Mouse (Mus musculus) urinary bladder, adult 2 months (tissue): ENCODE data around the gene Ccdc43. TPM values are rescaled to one million over a fixed set of nuclear protein-coding genes. Genes with fewer than 3 reads are reported as not detected.
A peak's percentile ranks its signal among the peaks of the same experiment; 100 is the strongest.

Experiments
- DNase-seq: peaks from one replicate; pipeline ENCODE4 v3.0.0; 2022; ENCODE audit warnings: low spot score
- polyA plus RNA-seq: library from polyadenylated mRNA; depleted of rRNA; stranded (reverse); fragments of >200 nt; gene quantifications from 2 replicates; pipeline ENCODE4 v1.2.3, GENCODE M21; 2012; rRNA removed

The Ccdc43 gene
- polyA plus RNA-seq, 1 experiment = 17.8 TPM

DNA sequence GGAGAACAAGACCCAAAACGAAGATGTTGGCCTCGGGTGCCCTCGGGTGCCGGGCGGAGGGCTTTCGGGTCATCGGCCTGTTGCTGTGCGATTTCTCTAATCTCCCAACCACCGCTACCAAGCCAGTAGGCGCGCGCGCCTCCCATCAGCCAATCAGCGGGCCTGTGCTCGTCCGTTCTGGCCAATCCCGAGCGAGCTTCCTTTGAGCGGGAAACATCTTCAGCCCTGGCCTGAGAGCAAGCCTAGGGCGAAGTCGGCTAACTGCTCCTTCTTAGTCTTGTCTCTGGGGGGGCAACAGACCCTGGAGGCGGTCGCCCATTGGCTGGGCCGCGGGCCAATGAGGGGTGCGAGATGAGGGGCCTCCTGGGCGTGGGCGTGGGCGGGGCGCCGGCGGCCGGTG lies 32.4 kb downstream of the Ccdc43 start:
- DNase-seq = no peak

DNA sequence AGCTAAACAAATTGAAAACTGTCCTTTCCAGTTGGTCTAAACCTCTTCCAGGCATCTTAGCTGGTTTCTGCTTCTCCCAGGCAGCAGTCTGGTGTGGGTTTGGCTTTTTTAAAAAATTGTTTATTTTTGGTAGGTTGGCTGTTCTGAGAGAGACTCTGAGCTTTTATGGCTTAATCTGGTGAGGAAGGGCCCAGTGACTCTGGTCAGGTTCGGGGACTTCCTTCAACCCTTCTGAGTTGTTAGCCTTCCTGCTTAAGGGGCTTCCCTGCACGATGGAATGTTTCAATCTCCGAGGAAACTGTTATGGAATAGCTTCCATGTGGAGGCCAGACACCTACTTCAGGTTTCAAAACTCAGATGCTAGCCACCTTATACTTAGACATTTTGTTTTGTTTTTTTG lies 34.2 kb downstream of the Ccdc43 start, which contains the start of gene Meioc:
Gene Meioc (plus strand): TSS at position 301 of the 400 bp plus-strand sequence.
- no peak for DNase-seq

DNA sequence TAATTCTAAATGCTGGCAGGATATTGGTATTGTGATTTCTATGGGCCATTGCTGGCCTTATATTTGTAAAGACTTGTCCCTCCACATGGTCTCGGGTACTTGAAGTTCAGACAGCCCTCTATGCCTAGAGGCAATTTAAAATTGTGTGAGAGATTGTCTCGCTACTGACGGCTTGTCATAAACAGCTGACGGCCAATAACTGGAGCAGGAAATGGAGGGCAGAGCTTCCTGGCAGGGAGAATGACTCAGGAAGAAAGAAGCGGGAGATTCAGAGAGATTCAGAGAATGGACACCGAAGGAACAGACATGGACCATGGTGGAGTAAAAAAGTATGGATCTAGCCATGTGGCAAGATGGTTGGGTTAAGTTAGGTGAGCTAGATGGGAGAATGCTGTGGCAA lies 40.7 kb downstream of the Ccdc43 start:
- DNase-seq = no peak

DNA sequence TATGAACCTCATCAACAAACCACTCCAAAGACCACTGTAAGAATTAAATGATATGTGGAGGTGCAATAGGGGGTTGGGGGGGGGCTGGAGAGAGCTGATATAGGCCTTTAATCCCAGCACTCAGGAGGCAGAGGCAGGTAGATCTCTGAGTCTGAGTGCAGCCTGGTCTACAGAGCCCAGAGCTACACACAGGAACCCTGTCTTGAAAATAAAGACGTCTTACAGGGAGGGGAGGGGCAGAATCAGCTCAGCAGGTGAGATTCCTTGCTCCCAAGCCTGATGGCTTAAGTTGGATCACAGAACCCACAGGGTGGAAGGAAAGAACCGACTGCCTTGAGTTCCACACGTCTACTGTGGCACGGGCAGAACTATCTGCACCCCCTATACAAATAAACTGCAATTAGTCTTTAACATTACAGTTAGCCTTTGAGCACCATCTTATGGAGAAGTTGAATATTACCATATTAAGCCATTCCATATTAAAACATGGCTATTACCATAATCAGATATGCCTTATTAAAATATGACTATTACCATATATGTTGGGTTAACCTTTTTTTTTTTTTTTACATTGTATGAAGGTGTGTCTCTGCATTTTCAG lies 41.2 kb downstream of the Ccdc43 start:
- no peak for DNase-seq

DNA sequence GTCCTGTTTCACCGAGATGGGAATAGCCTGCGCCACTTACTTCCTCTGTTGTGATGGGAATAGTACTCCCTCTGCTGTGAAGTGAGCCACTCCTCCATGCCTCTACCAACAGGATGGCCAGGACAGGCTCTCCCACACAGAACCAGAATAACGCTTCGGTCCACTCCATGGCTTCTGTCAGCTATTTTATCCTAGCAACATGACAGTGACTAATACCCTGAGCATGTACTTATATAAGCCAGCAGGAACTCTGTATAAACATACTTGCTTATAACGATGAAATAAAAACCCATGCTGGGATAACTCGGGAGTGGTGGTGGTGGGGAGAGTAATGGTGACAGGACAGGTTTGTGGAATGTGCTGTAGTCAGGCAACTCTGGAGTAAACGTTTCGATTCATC lies 41.7 kb downstream of the Ccdc43 start:
- DNase-seq = no peak

DNA sequence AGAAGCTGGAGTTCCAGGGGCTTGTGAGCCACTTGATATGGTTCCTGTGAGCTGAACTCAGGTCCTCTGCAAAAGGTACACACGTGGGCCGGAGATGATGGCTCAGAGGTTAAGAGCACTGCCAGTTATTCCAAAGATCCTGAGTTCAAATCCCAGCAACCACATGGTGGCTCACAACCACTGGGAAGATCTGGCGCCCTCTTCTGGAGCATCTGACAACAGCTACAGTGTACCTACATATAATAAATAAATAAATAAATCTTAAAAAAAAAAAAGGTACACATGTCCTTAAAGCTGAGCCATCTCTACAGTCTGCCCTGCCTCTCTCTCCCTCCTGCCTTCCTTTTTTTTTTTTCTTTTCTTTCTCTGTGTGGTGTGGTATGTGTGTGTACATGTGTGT lies 44.7 kb downstream of the Ccdc43 start:
- no peak for DNase-seq

DNA sequence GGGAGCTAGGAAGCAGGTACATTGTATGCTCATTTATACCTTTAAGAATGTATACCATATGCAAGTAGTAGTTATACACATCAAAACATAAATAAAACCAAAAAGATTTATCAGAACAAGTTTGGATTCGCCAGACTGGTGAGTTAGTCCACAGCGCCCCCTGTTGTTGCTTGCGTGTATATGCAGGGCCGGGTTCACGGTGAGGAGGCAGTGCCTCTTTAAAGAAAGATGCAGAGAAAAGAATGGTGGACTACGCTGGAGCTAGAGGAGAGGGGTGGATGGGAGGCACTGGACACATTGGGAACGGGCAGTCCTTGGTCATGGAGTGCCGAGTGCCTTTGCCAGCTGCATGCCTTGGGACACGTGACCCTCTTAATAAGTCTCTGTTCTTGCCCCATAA lies 46.2 kb downstream of the Ccdc43 start:
- peak; percentile 62 for DNase-seq

DNA sequence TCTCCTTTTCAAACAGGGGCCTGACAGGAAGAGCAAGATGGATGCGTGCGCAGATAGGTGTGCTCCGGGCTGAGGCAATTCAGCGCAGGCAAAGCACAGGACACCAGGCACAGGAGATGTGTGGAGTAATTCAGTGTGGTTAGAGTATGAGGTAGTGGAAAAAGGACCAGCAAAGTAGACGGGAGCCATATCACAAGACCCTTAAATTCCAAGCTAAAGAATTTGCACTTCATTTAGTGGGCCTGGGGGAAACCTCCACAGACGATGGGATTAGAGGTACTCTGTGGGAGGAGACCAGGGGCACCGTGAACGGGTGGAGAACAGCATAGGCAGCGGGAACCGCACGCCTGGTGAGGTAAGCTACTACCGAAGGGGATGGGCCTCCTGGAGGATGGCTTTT lies 49.7 kb downstream of the Ccdc43 start:
- DNase-seq = no peak

DNA sequence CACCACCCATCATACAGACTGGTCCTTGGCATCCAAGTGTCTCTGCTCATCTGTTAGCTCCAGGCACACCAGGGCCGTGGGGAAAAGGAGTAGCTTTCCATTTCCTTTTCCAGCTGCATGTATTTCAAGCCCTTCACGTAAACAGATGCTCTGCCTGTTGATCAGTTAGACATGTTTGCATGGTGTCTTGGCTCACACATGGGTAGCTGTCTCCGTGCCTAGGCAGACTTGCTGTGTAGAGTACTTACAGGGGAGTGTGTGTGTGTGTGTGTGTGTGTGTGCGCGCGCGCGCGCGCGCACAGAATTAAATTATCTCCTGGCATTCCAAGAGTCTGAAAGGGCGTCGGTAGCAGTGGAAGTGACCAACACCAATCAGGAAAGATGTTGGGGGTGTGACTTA lies 51.4 kb downstream of the Ccdc43 start:
- DNase-seq = no peak

DNA sequence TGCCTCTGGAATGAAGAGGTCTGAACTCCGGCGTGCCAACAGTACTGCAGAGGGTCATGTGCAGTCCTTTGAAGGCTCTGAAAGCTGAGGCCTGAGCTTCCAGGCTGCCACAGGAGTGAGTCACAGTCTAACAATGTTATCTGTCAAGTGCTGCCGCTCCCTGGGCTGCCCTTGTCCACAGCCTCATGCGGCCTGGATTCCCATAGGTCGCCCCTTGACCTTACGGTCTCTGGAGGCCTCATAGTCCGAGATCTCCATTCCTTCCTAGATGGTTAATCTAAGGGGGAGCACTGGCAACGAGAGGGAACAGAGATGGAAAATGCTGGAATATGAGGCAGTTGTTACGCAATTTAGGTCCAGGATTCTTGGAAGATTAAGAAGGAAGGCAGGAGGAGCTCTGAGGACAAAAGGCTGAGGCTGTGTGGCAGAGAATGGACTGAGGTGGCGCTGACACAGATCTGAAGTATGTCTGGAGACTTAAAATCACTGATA lies 53.6 kb downstream of the Ccdc43 start:
- peak; percentile 44 for DNase-seq

DNA sequence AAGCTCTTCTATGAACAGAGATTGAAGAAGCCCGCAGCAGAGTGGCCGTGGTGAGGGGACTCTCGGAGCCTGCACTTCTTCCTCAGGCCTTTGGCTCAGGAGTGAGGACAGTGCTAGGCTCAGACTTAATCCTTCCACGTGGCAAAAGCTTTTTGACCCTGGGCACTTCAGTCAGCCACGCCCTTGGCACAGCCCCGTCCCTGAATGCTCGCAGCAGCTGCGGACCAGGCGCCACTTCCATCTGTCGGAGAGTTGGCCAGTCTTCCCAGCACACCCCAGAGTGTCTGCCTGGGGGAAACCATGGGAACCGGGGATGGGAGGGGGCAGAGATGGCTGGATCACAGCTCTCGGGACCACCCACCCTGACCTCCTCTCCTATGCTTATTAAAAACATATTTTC lies 60.7 kb downstream of the Ccdc43 start:
- DNase-seq = no peak

Other genes starting within 250 kb of the Ccdc43 start
- 5.7 and 7.2 TPM in 2 replicates for gene Itga2b, start 227.7 kb downstream of the Ccdc43 start, polyA plus RNA-seq
- gene Gpatch8, start 141.4 kb downstream of the Ccdc43 start, polyA plus RNA-seq = 17.5 and 23.9 TPM in 2 replicates
- 53.0 and 56.5 TPM in 2 replicates for gene Gm11627, start 118.3 kb downstream of the Ccdc43 start, polyA plus RNA-seq
- 53.7 and 54.9 TPM in 2 replicates for gene Fzd2, start 93.4 kb downstream of the Ccdc43 start, polyA plus RNA-seq
- 0.04 and 0.09 TPM in 2 replicates for gene Meioc, start 34.1 kb downstream of the Ccdc43 start, polyA plus RNA-seq
- 7.5 and 8.5 TPM in 2 replicates for gene Adam11, start 63.7 kb upstream of the Ccdc43 start, polyA plus RNA-seq
- gene Gjc1, start 121.9 kb upstream of the Ccdc43 start, polyA plus RNA-seq = 31.1 and 31.3 TPM in 2 replicates
- gene Higd1b, start 138.1 kb upstream of the Ccdc43 start, polyA plus RNA-seq = 3.2 and 4.0 TPM in 2 replicates
- 42.1 and 43.4 TPM in 2 replicates for gene Eftud2, start 183.2 kb upstream of the Ccdc43 start, polyA plus RNA-seq
- gene Ccdc103, start 183.4 kb upstream of the Ccdc43 start, polyA plus RNA-seq = 0.66 and 0.77 TPM in 2 replicates
- not detected in 2 replicates for gene Fam187a, start 187.4 kb upstream of the Ccdc43 start, polyA plus RNA-seq
- gene Gfap, start 203.1 kb upstream of the Ccdc43 start, polyA plus RNA-seq = 0.53 and 0.56 TPM in 2 replicates
- 0.56 and 0.71 TPM in 2 replicates for gene Kif18b, start 227.3 kb upstream of the Ccdc43 start, polyA plus RNA-seq
- gene C1ql1, start 248.9 kb upstream of the Ccdc43 start, polyA plus RNA-seq = 0.44 and 0.49 TPM in 2 replicates